Mouse (Mus musculus) E14TG2a.4 (cell line): ENCODE measurements around the gene Unc5c.

ENCODE experiments used
- H3K27me3 ChIP-seq: 2 replicates; pipeline ENCODE4 v1.6.1; 2014; ENCODE audit warnings: low read length, control low read depth; ENCODE audit not compliant: insufficient read depth
- H3K36me3 ChIP-seq: 2 replicates; pipeline ENCODE4 v1.6.1; 2014; ENCODE audit warnings: low read length, control low read depth; ENCODE audit not compliant: insufficient read depth
- H3K4me1 ChIP-seq: replicated peaks from 2 replicates; pipeline ENCODE4 v1.6.1; 2014; ENCODE audit warnings: low read depth, low read length, control low read depth
- H3K4me3 ChIP-seq: replicated peaks from 2 replicates; pipeline ENCODE4 v1.5.1; 2014; ENCODE audit warnings: mild to moderate bottlenecking, low read length
- H3K9me3 ChIP-seq: 2 replicates; pipeline ENCODE4 v1.6.1; 2014; ENCODE audit warnings: low read length, control low read depth
- CTCF ChIP-seq: conservative IDR thresholded peaks from 2 replicates; pipeline ENCODE4 v1.5.1; 2014; ENCODE audit warnings: low read length
- NANOG ChIP-seq: IDR thresholded peaks from 2 replicates; pipeline ENCODE4 v1.6.1; 2014; ENCODE audit warnings: borderline replicate concordance, low read length, mixed read lengths
- POU5F1 ChIP-seq: IDR thresholded peaks from 2 replicates; pipeline ENCODE4 v1.6.1; 2014; ENCODE audit warnings: low read length, borderline replicate concordance

Unc5c gene

DNA sequence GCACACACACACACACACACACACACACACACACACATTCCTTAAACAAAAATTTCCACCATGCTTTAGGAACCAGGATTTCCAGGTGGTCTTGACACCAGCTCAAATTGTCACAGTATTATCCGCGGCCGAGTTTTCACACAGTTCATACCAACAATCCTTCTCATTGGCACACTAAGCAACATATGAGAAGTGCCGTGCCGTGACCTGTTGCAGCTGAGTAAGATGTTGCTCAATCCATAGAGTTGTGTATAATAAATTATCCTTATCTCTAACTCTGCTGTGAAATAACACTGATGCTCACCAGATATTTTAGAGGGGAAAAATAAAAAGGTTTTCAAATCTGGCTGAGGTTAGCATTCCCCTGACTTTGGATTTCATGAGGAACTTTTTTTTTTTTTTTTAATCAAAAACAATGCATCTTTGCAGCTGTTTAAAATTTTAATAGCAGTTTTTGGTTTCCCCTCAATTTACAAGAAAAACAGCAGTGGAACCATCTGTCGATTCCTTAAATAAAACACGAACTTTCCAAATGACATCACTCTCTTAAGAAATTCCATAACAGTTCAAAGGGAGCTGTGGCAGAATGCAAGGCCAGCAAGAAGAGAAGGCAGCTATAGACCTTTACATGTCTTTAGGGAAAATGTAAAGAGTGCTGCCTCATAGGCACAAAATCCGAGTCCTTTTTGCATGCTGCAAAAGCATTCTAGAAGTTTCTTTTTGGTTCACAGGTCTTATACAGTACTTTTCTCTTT is 326.2 kb downstream of the Unc5c start:
- no peaks in the 10 kb centered on the region for H3K27me3 ChIP-seq
- H3K36me3 ChIP-seq, result no peaks in the 10 kb centered on the region
- TF ChIP-seq CTCF (no peak), POU5F1 (no peak), NANOG (no peak)
- no peak overlapping the region for H3K4me3 ChIP-seq
- H3K4me1 ChIP-seq, result no peaks in the 10 kb centered on the region
- H3K9me3 ChIP-seq, result no peaks in the 10 kb centered on the region

GRCm38 (mm10) chr3:141792106-141792505 is 327.1 kb downstream of the Unc5c start:
- Histone ChIP-seq H3K27me3 (no peaks in the 10 kb centered on the region), H3K4me1 (no peaks in the 10 kb centered on the region), H3K4me3 (no peak overlapping the region), H3K36me3 (no peaks in the 10 kb centered on the region), H3K9me3 (no peaks in the 10 kb centered on the region)
- no peak for TF ChIP-seq CTCF
- TF ChIP-seq NANOG, result no peak
- no peak for TF ChIP-seq POU5F1

DNA sequence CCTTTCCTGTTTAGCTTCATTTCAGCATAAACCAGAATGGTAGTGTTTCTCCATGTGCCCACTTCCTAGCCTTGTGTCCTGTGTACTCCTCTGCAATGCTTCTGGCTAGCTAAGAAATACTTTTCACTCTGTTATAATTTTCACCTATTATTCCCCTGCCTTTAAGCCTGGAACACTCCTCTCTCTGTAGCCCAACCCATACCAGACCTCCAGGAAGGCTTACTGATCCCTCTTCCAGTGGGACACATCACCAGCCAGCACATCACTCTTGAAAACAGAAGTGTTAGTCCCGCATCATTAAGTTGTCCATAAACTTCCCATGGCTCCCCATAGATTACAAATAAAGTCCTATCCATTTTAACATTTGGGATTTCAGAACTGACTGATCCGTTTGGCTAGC is 328.7 kb downstream of the Unc5c start:
- Histone ChIP-seq H3K4me1 (no peaks in the 10 kb centered on the region), H3K27me3 (no peaks in the 10 kb centered on the region), H3K9me3 (no peaks in the 10 kb centered on the region), H3K4me3 (no peak overlapping the region), H3K36me3 (no peaks in the 10 kb centered on the region)
- TF ChIP-seq CTCF (no peak), NANOG (no peak), POU5F1 (no peak)

GRCm38 (mm10) chr3:141794371-141794770 is 329.4 kb downstream of the Unc5c start:
- Histone ChIP-seq H3K36me3 (no peaks in the 10 kb centered on the region), H3K27me3 (no peaks in the 10 kb centered on the region), H3K4me1 (no peaks in the 10 kb centered on the region), H3K9me3 (no peaks in the 10 kb centered on the region), H3K4me3 (no peak overlapping the region)
- TF ChIP-seq NANOG (no peak), CTCF (no peak), POU5F1 (no peak)

DNA sequence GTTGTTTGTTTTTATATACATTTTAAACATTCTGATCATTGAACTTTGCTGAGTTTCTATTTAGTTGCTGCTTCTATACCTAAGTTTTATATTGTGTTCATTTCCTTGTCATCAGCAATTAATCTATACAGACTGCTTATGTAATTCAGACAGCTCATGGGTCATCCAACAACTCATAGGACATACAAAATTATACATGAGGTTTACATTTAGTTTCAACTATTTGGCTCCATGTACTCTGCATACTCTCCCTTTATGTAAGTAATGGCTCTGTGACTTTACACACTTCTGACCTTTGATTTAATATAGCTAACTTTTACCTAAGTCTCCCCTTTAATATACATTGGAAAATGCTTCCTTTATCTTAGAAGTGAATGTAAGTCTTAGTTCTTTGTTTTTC is 332.4 kb downstream of the Unc5c start:
- Histone ChIP-seq H3K4me3 (no peak overlapping the region), H3K4me1 (no peaks in the 10 kb centered on the region), H3K27me3 (no peaks in the 10 kb centered on the region), H3K36me3 (no peaks in the 10 kb centered on the region), H3K9me3 (no peaks in the 10 kb centered on the region)
- TF ChIP-seq NANOG (no peak), POU5F1 (no peak), CTCF (no peak)

DNA sequence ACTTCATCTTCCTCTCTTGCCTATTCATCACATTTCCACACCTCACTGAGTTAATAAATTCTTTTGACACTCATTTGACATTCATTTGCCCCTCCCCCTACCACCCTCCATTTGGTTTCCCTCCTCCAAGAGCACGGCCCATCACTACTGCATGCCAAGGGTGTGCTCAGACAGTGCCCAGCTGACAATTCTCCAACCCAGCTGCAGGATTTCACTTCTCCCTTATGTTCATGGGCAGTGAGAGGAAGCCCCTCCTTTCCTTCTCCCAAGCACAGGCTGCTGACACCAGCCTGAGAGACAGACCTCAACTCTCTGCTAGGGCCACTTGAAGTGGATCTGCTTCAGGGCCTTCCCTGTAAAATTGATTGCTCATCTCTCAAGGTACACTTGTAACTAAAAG is 332.8 kb downstream of the Unc5c start:
- no peaks in the 10 kb centered on the region for H3K27me3 ChIP-seq
- no peaks in the 10 kb centered on the region for H3K9me3 ChIP-seq
- no peak overlapping the region for H3K4me3 ChIP-seq
- TF ChIP-seq NANOG, result no peak
- TF ChIP-seq POU5F1, result no peak
- no peak for TF ChIP-seq CTCF
- H3K36me3 ChIP-seq, result no peaks in the 10 kb centered on the region
- no peaks in the 10 kb centered on the region for H3K4me1 ChIP-seq

DNA sequence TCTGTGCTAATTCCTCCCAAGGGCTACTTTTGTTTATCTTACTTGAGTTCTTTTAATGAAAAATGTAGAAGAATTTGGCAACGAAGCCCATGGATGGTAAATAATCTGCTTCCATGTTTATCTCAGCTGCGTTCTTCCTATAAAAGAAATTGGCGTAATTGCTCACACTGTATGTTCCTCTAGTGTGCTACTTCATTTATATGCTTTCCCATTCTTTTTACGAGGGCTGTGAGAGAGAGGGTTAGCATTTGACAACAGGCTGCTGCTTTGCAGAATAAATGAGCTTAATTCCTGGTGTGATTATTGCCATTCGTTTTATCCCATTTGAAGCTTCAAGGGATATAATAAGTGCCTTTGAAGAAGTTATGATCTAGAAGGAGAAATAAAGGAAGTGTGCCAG is 339.1 kb downstream of the Unc5c start:
- Histone ChIP-seq H3K4me3 (no peak overlapping the region), H3K36me3 (no peaks in the 10 kb centered on the region), H3K9me3 (no peaks in the 10 kb centered on the region), H3K4me1 (no peaks in the 10 kb centered on the region), H3K27me3 (no peaks in the 10 kb centered on the region)
- TF ChIP-seq POU5F1, result no peak
- no peak for TF ChIP-seq NANOG
- TF ChIP-seq CTCF, result no peak

DNA sequence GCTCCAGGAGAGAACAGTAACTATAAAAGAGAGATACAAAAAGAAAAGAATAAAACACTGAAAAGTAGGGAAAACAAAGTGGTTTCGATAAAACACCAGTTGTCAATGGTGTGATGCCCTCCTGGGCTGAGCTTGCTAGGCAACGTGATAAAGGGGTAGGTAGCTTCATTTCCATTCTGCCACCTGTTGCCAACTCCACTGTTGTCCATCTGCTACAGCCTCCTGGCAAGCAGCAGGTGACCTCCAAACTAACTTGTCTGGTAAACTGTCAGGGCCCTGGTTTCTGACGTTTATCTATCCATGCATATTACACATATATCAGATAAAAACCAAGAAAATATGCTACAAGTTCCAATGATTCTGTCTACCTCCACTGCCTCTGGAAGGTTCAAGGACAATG is 344.6 kb downstream of the Unc5c start:
- Histone ChIP-seq H3K9me3 (no peaks in the 10 kb centered on the region), H3K36me3 (no peaks in the 10 kb centered on the region), H3K27me3 (no peaks in the 10 kb centered on the region), H3K4me1 (no peaks in the 10 kb centered on the region), H3K4me3 (no peak overlapping the region)
- TF ChIP-seq POU5F1, result no peak
- TF ChIP-seq NANOG, result no peak
- TF ChIP-seq CTCF, result no peak

DNA sequence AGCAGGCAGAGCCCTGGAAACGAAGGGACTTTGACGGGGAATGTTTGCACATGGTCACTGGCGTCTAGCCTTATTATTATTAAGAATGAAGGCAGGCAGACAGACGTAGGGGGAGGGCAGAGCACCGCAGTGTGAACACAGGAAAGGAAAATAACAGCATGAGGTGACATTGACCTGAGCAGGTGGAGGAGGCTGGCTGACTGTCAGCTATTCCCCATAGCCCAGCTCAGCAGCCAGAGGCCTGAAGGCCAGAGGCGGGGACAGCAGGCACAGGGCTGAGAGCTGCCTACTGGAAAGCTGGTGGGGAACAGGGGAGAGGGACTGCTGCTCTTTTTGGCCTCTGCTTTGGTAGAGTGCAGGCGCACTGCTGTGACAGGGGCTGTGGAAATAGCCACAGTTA is 345.9 kb downstream of the Unc5c start:
- no peak overlapping the region for H3K4me3 ChIP-seq
- no peaks in the 10 kb centered on the region for H3K36me3 ChIP-seq
- no peaks in the 10 kb centered on the region for H3K27me3 ChIP-seq
- H3K4me1 ChIP-seq, result no peaks in the 10 kb centered on the region
- TF ChIP-seq CTCF (no peak), NANOG (no peak), POU5F1 (no peak)
- no peaks in the 10 kb centered on the region for H3K9me3 ChIP-seq
